Mouse (Mus musculus): Measurements from ENCODE around the gene Nisch. TPM values are rescaled to one million over a fixed set of nuclear protein-coding genes. Genes with fewer than 3 reads are reported as not detected.

Gene Nisch
- total RNA-seq, 2 experiments from 2014 or later: 21.8 to 30.2 TPM

DNA sequence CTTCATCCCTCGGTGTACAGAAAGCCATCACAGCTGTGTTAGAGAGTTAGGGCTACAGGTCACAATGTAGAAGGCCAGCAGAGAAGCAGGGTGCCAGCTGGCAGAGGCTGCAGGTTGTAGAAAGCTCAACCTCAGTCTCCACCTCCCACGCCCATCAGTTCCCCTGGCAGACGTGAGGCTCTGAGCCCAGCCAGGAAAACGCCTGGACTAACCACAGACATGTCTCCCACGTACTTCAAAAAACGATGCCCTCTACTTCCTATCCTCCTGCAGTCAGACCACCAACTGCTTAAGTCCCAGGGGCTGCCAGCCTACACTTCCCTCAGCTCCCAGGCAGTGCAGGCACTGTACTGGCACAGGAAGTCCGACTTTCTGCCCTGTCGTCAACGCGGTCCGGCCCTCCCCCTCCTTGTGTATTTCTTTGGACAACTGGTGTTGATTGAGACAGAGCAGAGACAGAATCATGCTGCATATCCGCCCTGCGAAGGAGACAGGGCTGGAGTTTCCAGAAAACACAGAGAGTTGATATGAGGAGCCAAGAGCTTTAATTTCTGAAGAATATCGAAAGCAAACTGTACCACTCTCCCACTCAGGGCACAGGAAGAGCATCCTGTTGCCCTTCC lies 21.7 kb downstream of the Nisch start:
- 0 out of 2 replicates have a peak, but pooled peaks have one; percentile 17 for ATAC-seq (replicated peaks; ENCODE audit: low FRiP score, poor library complexity, severe bottlenecking)

DNA sequence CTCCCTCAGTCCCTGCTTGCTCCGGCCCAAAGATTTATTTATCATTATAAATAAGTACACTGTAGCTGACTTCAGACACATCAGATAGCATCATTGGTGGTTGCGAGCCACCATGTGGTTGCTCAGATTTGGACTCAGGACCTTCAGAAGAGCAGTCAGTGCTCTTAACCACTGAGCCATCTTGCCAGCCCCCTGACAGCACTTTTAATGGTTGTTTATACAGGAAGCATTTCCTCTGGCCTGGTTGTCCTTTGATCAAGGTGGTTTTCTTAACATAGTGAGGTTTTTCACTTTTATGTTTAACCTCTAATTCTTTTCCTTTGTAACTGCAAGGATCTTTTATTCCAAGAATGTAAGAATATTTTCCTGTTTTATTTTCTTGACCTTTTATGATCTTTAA lies 22.3 kb downstream of the Nisch start:
- ATAC-seq (replicated peaks; ENCODE audit: low FRiP score, poor library complexity, severe bottlenecking): no peak

DNA sequence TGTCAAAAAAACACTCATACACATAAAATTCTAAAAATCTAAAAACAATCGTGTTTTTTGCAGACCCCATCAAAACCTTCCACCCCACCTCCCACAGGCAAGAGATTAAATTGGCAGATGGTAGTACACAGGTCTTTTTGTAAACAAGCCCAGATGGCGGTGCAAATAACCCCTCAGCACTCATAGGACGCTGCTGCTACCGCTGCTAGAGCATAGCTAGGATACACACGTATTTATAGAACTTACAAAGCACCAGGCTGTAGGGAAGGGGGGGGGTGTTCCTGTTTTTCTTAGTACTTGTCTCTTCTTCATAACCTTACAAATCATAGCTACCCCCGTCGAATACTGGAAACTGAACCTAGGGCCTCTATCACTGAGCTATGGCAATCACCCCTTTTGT lies 23.0 kb downstream of the Nisch start:
- no peak for ATAC-seq (replicated peaks; ENCODE audit: low FRiP score, poor library complexity, severe bottlenecking)

DNA sequence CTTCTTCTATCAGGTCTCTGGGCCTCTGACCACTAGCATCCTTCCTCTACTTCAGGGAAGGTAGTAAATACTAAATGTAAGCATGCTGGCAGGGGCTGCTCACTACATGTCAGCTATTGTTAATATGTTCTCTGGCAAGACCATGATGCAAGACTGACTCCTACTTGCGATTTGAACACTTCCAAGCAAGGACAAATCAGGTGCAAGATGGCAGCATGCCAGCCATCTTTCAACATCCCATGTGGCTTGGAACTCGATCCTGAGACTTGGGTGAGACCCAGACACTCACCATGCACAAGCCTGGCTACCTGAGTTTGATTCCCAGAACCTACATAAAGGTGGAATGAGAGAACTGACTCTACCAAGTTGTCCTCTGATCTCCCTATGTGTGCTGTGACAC lies 24.8 kb downstream of the Nisch start:
- ATAC-seq (replicated peaks; ENCODE audit: low FRiP score, poor library complexity, severe bottlenecking): no peak

DNA sequence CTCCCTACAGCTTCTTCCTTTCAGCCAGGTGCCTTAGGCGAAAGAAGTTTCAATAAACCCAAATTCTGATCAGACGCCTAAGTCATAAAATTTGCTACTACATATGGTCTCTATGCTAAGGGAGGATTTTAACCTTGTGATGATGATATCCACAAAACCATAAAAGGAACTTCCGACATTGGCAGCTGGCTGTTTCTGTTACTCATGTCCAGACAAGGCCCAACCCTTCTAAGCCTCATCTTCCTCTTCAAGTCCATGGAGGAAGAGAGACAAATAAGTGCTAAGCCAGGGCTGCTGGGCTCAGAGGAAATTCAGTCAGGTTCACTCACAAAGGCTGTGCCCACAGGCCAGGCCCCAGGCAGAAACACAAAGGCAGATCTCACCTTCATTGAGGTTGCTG lies 27.4 kb downstream of the Nisch start:
- ATAC-seq (replicated peaks; ENCODE audit: low FRiP score, poor library complexity, severe bottlenecking): no peak

DNA sequence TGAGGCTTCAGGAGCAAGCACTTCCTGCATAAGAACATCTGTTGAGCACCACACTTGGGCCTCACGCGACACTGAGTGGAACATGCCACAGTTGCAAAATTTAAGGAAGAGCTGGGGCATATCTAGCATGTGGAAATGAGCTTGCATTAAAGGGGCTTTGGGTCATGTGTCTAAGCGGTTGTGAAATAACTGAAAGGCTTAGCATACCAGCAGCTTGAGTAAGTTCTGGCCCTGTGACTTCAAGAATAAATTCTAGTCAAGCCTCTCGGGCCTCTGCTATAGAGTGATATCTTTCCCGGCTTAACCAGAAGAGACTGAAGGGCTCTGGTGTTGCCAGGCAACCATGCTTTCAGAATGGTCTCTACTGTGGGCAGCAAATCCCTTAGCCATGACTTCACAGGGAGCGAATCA lies 28.0 kb downstream of the Nisch start:
- no peak for ATAC-seq (replicated peaks; ENCODE audit: low FRiP score, poor library complexity, severe bottlenecking)

DNA sequence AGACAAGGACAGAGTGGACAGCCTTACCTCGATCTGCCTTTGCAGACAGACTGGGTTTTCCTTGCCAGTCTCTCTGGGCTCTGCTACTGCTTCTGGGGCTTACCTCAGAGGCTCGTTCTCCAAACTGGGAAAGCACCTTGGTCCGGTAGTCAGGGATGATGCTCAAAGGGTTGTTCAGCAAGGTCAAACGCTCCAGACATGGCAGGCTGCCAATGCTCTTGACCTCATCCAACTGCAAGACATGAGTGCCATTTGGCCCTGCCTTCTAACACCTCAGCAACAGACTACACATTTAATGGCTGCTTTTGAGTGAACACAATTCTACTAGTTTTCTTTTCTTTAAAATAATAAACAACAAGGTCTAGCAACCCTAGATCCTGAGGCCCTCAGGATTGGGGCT lies 30.1 kb downstream of the Nisch start:
- ATAC-seq (replicated peaks; ENCODE audit: low FRiP score, poor library complexity, severe bottlenecking): no peak

DNA sequence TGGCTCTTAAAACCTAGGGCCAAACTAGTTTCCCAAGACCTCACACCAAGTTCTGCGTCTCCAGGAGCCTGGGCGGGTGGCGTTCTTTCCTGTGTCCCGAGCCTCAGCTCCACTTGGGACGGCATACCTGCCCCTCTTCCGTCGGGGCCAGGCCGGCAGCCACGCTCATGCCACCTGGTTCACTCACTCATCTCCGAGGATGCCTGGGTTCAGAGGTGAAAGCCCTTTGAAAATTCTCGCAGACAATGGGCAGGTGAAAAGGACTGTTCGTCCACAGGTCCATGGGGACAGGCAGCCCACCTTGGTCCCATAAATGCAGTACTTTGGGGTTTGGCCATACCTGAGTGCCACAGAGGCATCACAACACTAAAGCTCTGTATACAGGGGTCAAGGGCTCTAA lies 32.6 kb downstream of the Nisch start:
- no peak for ATAC-seq (replicated peaks; ENCODE audit: low FRiP score, poor library complexity, severe bottlenecking)

DNA sequence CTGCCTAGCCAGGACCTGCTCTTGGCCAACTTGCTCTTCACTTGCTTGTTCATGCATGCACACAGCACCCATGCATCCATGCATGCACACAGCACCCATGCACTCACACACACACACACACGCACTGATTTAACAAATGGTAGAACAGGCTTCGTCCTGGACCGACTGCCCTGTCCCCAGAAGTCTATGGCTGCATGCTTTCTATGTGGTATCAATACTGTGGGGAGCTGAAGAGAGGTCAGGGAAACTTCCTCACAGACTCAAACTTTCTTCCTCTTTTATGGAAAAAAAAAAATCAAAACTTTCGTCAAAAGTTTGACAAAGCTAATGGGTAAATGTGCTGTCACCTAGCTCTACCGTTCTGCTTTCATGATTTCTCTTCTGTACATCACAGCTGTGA lies 33.2 kb downstream of the Nisch start:
- no peak for ATAC-seq (replicated peaks; ENCODE audit: low FRiP score, poor library complexity, severe bottlenecking)

DNA sequence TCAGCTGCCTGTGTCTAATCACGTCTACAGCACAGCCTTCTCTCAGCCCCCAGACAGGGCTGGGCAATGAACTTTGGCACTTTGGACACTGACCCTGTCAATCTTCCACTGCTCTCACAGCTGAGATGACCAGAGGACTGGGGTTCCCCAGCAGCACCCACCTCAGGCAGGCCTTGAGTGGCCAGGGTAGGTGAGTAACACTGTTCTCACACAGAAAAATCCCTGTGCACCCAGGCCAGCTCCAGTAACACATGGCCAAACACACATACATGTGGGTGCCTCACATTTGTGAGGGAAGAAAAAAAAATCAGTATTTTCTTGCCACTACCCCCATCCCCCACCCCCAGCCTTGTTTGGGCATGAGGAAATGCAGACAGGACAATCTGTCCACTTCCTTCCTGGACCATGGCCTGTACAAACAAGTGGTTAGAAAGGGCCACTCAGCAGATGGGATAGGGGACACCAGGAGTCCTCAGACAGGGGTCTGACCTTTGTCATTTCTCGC lies 33.9 kb downstream of the Nisch start:
- no peak for ATAC-seq (replicated peaks; ENCODE audit: low FRiP score, poor library complexity, severe bottlenecking)

DNA sequence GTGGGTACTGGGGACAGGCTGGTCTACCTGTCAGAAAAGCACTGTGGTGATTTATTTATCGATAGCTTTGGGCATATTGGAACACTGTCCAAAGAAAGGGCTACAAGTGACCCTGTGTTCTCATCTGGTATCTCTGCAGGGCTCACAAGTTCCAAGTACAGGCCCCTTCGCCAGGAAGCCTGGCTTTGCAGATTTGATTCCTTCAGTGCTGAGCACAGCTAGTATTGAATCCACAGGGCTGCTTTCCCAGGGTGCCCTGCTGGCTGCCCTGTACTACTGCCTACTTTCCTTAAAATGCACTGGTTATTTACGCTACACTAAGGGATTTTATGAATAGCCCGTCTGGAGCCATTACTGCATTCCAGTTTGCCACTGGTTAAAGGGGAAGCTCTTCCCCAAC lies 35.2 kb downstream of the Nisch start:
- no peak for ATAC-seq (replicated peaks; ENCODE audit: low FRiP score, poor library complexity, severe bottlenecking)

DNA sequence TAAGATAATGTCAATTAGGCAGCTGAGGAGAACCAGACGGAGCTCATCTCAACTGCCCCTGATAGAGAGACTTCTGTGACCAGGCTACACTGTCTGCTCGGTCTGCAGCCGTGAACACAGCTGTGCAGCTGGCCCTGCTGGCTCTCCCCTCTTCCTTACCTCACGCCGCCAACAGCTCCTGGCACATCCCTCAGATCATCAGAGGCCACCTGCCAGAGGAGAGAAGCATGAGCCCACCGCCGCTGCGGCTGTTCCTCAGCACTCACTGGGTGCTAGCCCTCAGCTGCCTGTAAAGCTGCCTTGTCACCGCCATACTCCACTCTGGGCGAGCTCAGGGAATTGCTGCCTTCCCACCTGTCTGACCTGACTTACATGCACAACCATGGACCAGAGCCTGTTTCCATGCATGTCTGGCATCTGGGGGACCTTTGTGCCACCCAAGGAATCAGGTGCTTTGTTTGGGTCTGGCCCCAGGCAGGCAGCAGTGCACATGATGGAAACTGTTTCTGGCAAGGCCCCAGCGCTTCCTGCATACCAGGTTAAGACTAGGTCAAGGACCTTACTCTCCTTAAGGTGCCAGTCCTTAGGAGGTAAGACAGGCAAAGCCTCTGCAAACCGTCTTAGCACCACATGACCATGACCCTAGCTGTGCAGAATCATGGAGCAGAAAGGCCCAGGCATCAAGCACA lies 36.9 kb downstream of the Nisch start:
- no peak for ATAC-seq (replicated peaks; ENCODE audit: low FRiP score, poor library complexity, severe bottlenecking)

DNA sequence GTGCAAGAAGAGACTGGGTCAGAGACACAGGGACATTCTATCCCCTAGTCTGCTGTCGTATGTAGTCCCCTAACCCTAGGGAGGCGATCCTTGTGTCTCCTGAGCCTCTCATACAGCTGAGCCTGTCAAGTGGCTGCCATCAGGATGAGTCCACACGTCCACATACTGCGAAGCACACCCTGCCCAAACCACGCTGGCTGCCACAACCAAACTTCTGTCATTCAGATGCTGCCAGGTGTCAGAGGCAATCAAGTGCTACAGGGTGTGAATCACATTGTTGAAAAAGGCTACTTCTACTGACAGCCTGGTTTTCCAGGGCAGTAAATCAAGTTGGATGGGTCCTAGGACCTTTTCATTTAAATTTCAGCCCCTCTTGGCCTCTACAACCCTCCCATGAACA lies 39.0 kb downstream of the Nisch start:
- no peak for ATAC-seq (replicated peaks; ENCODE audit: low FRiP score, poor library complexity, severe bottlenecking)

DNA sequence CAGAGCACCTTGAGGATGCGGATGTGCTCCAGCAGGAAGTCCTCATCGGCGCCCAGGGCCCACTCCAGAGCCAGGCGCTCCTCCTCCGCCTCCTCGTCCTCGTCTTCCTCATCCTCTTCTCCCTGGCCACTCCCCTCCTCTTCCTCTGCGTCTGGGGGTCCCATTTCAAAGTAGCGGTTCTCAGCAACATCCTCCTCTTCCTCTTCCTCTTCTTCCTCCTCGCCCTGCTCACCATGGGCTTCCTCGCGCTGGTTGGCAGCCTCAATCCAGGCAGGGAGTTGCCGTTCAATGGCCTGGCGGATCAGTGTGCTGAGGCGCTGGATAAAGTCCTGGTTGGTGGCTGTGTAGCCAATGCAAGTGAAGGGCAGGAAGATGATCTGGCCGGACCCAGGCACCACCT lies 39.5 kb downstream of the Nisch start:
- ATAC-seq (replicated peaks; ENCODE audit: low FRiP score, poor library complexity, severe bottlenecking): no peak

DNA sequence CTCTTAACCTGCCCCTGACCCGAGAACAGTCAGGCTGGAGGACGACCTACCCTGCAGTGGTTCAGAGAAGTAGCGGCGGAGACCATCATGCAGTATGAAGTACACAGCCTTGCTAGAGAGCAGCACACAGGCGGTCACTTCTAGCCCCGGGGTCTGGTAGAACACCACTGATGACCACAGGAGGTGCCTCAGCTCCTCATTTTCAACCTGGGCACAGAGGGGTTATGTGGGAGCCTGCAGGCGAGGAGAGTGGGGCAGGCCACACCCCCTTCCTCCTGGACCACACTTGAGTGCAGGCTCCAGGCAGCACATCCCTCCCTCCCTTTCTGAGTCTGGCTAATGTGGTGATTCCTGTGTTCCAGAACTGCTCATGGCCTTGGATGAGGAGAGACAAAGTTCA lies 43.2 kb downstream of the Nisch start:
- no peak for ATAC-seq (replicated peaks; ENCODE audit: low FRiP score, poor library complexity, severe bottlenecking)

DNA sequence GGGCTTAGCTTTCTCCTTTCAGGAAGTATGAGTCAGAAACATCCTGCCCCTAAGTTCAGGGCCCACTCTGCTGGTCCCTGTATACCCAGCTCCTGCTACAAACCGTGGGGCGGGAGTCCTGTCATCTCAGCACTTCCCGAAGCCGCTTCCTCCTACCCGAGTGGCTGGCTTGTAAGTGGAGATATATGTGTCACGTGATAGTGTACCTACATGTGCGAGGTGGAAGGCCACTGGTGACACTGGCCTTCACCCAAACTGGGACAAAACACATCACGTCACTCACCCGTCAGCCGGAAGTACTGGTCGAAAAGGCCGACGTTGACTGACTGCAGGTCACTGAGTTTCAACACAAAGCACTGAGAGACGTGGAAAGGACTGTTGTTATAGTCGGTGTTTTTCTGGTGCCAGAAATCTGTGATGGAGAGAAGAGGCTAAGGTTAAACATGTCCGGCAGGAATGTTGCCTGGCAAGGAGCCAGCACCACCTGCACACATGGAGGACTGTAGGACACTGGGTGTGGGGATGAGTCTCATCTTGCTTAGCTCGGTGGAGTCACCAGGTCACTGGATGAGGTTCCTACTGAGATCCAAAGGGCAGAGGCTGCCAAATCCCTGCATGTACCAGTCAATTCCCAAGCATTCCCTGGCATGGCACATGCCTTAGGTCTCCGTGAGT lies 43.8 kb downstream of the Nisch start:
- ATAC-seq (replicated peaks; ENCODE audit: low FRiP score, poor library complexity, severe bottlenecking): no peak

DNA sequence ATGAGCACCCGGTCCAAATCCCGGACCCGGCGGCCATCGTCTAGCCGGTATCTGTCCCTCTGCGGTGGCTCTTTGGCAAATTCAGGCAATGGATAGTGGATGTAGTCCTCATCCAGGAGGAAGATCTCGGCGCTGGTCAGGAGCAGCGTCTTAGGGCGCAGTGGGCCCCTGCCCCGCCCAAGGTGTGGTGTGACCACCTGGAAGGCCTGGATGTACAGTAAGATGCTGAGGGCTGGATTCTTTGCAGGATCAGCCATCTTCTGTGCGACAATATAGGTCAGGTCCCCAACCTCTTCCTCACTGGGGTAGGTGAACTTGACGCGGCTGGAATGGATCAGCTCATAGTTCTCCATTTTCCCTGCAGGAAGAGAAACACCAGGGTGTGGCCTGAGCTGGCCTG lies 44.9 kb downstream of the Nisch start:
- no peak for ATAC-seq (replicated peaks; ENCODE audit: low FRiP score, poor library complexity, severe bottlenecking)

DNA sequence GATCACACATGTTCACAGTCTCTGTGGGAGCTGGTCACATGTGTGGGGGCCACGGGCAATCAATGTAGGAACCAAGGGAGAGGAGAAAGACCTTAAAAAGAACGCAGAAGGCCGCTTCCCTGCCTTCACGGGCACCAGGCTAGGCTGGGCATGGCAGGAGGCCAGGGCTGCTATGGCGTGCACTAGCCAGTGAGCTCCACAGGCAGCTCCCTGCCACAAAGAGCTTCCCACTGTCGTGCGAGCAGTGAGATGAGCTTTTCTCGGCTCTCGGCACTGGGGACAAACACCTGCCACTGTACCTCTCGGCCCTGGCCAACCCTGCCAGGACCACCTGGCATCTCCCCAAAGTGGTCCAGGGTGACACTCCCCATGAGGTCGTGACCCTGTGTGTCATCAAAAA lies 45.4 kb downstream of the Nisch start:
- no peak for ATAC-seq (replicated peaks; ENCODE audit: low FRiP score, poor library complexity, severe bottlenecking)

DNA sequence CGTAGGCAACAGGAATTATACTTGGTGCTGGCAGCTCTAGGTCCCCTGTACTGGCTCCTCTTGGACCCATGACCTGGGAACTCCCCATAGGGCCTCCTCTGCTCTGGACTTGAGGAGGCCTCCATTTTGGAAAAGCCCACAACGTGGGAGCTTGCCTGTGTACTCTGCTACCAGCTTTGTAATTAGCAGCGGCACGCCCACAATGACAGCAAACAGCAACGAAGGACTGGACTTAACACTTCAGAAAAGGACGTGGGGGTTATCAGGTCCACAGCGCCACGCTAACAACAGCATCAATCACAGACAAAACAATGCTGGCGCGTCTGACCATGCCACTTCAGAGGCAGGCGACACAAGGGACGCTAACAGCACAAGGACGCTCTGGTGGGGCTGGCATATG lies 45.8 kb downstream of the Nisch start:
- ATAC-seq (replicated peaks; ENCODE audit: low FRiP score, poor library complexity, severe bottlenecking): no peak

DNA sequence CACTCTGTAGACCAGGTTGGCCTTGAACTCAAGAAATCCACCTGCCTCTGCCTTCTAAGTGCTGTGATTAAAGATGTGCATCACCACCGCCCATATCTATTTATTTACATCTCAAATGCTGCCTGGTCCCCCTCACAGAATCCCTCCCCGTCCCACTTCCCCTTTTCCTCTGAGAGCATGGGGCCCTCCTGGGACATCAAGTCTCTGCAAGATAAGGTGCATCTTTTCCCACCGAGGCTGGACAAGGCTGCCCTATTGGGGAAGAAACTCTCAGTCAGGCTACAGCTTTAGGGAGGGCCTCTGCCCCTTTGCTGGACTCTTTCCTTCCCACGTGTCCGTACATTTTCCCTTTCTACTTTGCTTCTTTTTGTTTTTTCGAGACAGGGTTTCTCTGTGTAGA lies 47.2 kb downstream of the Nisch start:
- ATAC-seq (replicated peaks; ENCODE audit: low FRiP score, poor library complexity, severe bottlenecking): no peak

DNA sequence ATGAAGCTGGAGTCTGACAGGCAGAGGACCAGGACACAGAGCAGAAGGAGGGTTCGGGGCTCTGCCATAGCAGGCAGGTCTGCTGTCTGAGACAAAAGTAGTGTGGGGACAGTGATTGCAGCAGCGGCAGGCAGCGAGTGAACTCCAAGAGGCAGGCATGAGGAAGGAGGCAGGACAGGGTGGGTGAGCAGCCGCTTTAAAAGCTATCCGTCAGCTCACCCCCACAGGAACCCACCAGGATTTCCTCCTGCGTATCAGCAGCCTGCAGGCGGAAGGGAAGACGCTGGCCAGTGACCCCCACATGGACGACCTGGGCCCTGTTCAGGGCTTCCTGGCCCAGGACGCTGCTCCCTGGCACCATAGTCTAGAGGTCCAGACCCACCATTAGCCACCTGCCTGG lies 48.3 kb downstream of the Nisch start, which contains the start of gene Stab1:
Stab1 (minus strand) TSS at position 217 of the 400 bp plus-strand sequence.
- no peak for ATAC-seq (replicated peaks; ENCODE audit: low FRiP score, poor library complexity, severe bottlenecking)

Data from erythroblast, adult 5-6 weeks (primary cell).